Mouse (Mus musculus) liver, postnatal 0 days (tissue): Measurements from ENCODE around the gene 4930544D05Rik. TPM values are rescaled to one million over a fixed set of nuclear protein-coding genes. Genes with fewer than 3 reads are reported as not detected.

ENCODE experiments used
- ATAC-seq: fragments of 200-750 bp; cut with Nextera tagmentation; 2 replicates; pipeline ENCODE4 v1.8.0; 2017; ENCODE audit warnings: mild to moderate bottlenecking, moderate library complexity
- DNase-seq: peaks from one replicate; pipeline ENCODE4 v3.0.0-alpha.2; 2016
- H3K27ac ChIP-seq: fragments of 300-500 bp; sonication (generic); 2 replicates; pipeline ENCODE4 v1.5.1; 2014; ENCODE audit warnings: antibody characterized with exemption, moderate library complexity, mild to moderate bottlenecking, low read depth
- H3K27me3 ChIP-seq: fragments of 300-500 bp; sonication (generic); 2 replicates; pipeline ENCODE4 v1.6.1; 2014; ENCODE audit warnings: low read length, control low read depth, mixed read lengths; ENCODE audit not compliant: insufficient read depth
- H3K36me3 ChIP-seq: fragments of 300-500 bp; sonication (generic); replicated peaks from 2 replicates; pipeline ENCODE4 v1.6.1; 2014; ENCODE audit warnings: mild to moderate bottlenecking, control low read depth, low read length, moderate library complexity, mixed read lengths; ENCODE audit not compliant: insufficient read depth
- H3K4me1 ChIP-seq: fragments of 300-500 bp; sonication (generic); 2 replicates; pipeline ENCODE4 v1.6.1; 2014; ENCODE audit warnings: antibody characterized with exemption, mild to moderate bottlenecking, control low read depth; ENCODE audit not compliant: insufficient read depth
- H3K4me2 ChIP-seq: fragments of 300-500 bp; sonication (generic); 2 replicates; pipeline ENCODE4 v1.6.1; 2014; ENCODE audit warnings: low read depth, mild to moderate bottlenecking, low read length, moderate library complexity, mixed read lengths
- H3K4me3 ChIP-seq: fragments of 300-500 bp; sonication (generic); 2 replicates; pipeline ENCODE4 v1.5.1; 2014; ENCODE audit warnings: low read depth, low read length
- H3K9ac ChIP-seq: fragments of 300-500 bp; sonication (generic); replicated peaks from 2 replicates; pipeline ENCODE4 v1.6.1; 2014; ENCODE audit warnings: mild to moderate bottlenecking, moderate library complexity
- H3K9me3 ChIP-seq: fragments of 300-500 bp; sonication (generic); 2 replicates; pipeline ENCODE4 v1.6.1; 2016; ENCODE audit warnings: mild to moderate bottlenecking, control low read depth, low read length, mixed read lengths
- CTCF ChIP-seq: sonication (generic); IDR thresholded peaks from 2 replicates; pipeline ENCODE4 v1.5.1; 2016; ENCODE audit warnings: antibody characterized with exemption, low read depth
- EP300 ChIP-seq: IDR thresholded peaks from 2 replicates; pipeline ENCODE4 v1.6.1; 2016; ENCODE audit warnings: antibody characterized with exemption, low read depth, mild to moderate bottlenecking
- whole genome bisulfite sequencing: fragments of 180-500 bp; shearing (Covaris S2); extraction: QIAGEN DNeasy Blood & Tissue Kit; methylation state at CpG from one replicate; pipeline ENCODE4 v1.1.7; 2014; ENCODE audit not compliant: insufficient replicate concordance; 5-methylcytosine and 5-hydroxymethylcytosine counted together
- polyA plus RNA-seq: library from polyadenylated mRNA; unstranded; fragments of >200 nt; fragmentation: Nextera tagmentation; extraction: Ambion mirVana; gene quantifications from 2 replicates; pipeline ENCODE4 v1.2.1, GENCODE M21; 2015

Gene 4930544D05Rik
- polyA plus RNA-seq, 1 experiment from 2014 or later = not detected

GRCm38 (mm10) chr11:70651391-70651790, 35.7 kb downstream of the 4930544D05Rik start:
- peaks cover 38% of the 10 kb centered on the region for H3K36me3 ChIP-seq
- 0 out of 2 replicates have a peak overlapping the region, but pooled peaks have one; percentile 100 for H3K9ac ChIP-seq
- TF ChIP-seq CTCF (no peak), EP300 (no peak)
- H3K27me3 ChIP-seq = no peaks in the 10 kb centered on the region
- H3K4me1 ChIP-seq = peaks cover 52% of the 10 kb centered on the region
- H3K9me3 ChIP-seq = no peaks in the 10 kb centered on the region
- H3K27ac ChIP-seq = peak overlapping the region; percentile 99
- no peak for DNase-seq
- ATAC-seq = no peak
- peak overlapping the region; percentile 96 for H3K4me2 ChIP-seq
- WGBS = 52% methylated on average over 2 of the region's 2 CpGs
- peak overlapping the region; percentile 100; the same call in 1 of the 2 replicates for H3K4me3 ChIP-seq

DNA sequence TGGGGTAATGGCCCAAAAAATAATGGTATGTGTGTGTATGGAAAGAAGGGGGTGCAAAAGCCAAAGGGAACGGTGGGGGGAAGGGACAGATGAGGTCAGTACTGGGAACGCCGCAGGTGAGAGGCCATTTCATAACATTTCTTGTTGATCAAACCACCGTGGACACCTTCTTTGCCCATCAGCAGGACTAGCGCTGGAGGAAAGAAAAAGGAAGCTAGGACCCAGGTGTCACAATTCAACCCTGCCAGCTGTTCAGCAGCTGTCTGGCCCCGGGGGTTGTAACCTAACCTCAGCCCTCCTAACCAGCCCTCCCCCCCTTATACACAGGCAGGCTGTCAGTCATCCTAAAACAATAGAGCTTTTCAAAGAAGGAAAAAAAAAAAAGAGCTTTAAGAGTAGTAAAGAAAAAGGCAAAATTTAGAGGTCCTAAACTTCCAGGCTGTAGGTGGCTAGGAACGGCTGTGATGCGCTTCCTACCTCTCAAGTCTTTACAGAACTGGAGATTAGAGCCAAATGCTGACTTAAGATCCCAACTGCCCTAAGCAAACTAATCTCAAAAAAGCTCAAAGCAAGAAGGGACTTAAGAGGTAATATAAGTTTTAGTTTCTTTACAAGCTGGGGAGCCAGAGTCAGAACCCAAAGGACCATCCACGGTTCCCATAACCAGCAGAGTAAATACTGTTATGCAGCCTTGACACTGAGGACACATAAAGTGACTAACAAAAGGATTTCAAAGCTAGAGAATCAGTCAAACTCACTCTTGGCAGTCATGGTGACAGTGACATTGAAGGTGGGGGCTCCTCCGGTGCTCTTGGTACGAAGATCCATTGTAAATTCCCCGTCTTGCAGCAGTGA, 36.6 kb downstream of the 4930544D05Rik start:
- no peaks in the 10 kb centered on the region for H3K9me3 ChIP-seq
- WGBS = 26% methylated on average over 12 of the region's 12 CpGs
- TF ChIP-seq EP300 = no peak
- TF ChIP-seq CTCF = no peak
- H3K4me1 ChIP-seq = peaks cover 59% of the 10 kb centered on the region
- H3K36me3 ChIP-seq = peaks cover 38% of the 10 kb centered on the region
- DNase-seq (peak; percentile 53), ATAC-seq (no peak)
- peak overlapping the region; percentile 99 for H3K27ac ChIP-seq
- peak overlapping the region; percentile 100 for H3K4me3 ChIP-seq
- H3K4me2 ChIP-seq = peak overlapping the region; percentile 96
- peak overlapping the region; percentile 100 for H3K9ac ChIP-seq
- no peaks in the 10 kb centered on the region for H3K27me3 ChIP-seq

DNA sequence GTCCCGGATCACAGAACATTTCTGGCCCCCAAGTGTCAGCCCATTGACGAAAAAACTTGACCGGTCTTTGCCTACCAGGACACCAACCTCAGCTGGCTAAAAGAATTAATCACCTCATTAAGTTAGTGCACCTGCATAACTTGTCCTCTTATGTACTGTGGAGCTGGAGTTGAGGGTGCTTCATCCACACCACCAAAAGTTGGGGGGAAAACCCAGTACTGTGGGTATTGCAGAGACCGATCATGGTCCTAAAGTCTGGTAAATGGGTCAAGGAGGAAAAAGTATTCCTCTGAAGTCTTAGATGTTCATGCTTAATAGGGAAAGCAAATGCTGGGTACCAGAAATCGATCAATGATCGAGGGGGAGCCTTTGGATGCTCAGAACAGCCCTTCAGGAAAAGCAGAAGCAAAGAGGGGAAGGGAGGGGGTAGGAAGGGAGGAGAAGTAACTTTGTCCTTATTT, 37.3 kb downstream of the 4930544D05Rik start:
- ATAC-seq = no peak
- no peak for DNase-seq
- Histone ChIP-seq H3K9ac (peak overlapping the region; percentile 100), H3K36me3 (peaks cover 38% of the 10 kb centered on the region), H3K4me2 (peak overlapping the region; percentile 96), H3K27me3 (no peaks in the 10 kb centered on the region), H3K27ac (peak overlapping the region; percentile 99), H3K9me3 (no peaks in the 10 kb centered on the region), H3K4me3 (peak overlapping the region; percentile 100), H3K4me1 (peaks cover 60% of the 10 kb centered on the region)
- TF ChIP-seq CTCF (no peak), EP300 (no peak)
- 20% methylated on average over 6 of the region's 6 CpGs for WGBS

DNA sequence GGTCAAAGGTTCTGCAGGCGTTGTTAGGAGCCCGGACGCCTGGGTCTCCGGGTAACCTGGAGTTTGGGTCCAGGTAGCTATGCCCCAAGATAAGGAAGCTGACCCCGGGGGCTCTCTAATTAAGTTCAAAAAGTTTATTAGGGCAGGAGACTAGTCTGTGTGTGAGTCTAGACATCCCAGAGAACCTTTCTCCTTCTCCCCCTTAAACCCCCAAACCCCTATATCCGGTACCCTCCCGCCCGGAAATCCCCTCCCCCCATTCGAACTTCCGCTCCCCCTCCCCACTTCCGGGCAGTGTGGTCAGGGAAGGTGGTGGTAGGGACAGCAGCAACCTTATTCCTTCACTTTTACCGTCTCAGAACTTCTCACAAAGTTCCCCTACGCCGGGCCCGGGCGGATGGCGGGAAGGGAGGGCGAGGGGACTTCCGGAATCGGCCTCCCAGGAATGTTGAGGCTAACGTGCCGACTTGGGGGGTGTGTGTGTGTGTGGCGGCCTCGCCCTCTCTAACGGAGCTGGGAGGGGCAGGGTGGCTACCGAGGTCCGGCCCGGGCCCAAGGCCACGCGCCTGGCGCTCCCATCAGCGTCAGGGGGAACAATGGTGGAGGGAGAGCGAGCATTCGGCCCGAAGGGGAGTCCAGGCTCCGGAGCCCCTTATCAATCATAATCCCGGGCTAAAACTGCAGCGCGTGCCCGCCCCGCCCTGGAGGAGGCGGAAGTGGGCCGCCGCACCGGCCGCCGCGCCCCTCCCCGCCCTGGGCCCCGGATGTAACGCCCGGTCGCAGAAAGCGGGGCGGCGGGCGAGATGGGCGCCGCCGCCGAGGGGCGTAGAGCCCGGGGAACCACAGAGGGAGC, 37.9 kb downstream of the 4930544D05Rik start:
- under 1% methylated on average over 53 of the region's 63 CpGs for WGBS
- H3K27me3 ChIP-seq = no peaks in the 10 kb centered on the region
- peaks cover 57% of the 10 kb centered on the region for H3K4me1 ChIP-seq
- no peaks in the 10 kb centered on the region for H3K9me3 ChIP-seq
- TF ChIP-seq CTCF (no peak), EP300 (no peak; the same call in 1 of the 2 replicates)
- peak overlapping the region; percentile 96 for H3K4me2 ChIP-seq
- peak overlapping the region; percentile 100 for H3K9ac ChIP-seq
- H3K4me3 ChIP-seq = peak overlapping the region; percentile 100
- ATAC-seq (peak; percentile 65), DNase-seq (peak; percentile 86)
- H3K36me3 ChIP-seq = peaks cover 38% of the 10 kb centered on the region
- H3K27ac ChIP-seq = peak overlapping the region; percentile 99

GRCm38 (mm10) chr11:70654198-70654922, 38.7 kb downstream of the 4930544D05Rik start, which contains the start of gene Pfn1:
Pfn1 (minus strand) TSS chr11:70654644.
- peak; percentile 58 for ATAC-seq
- no peak for TF ChIP-seq CTCF
- 0 out of 2 replicates have a peak, but pooled peaks have one; percentile 35 for TF ChIP-seq EP300
- Histone ChIP-seq H3K27ac (peak within 1 kb of the TSS; percentile 99), H3K4me1 (peaks cover 52% of the 10 kb centered on the region), H3K4me3 (peak within 1 kb of the TSS; percentile 100), H3K36me3 (peaks cover 33% of the 10 kb centered on the region), H3K9me3 (no peaks in the 10 kb centered on the region), H3K9ac (peak within 1 kb of the TSS; percentile 100), H3K27me3 (no peaks in the 10 kb centered on the region), H3K4me2 (peak within 1 kb of the TSS; percentile 96)
- peak; percentile 90 for DNase-seq
- under 1% methylated on average over 54 of the region's 61 CpGs for WGBS
